Mouse (Mus musculus): ENCODE measurements at regions not wholly inside any gene's neighbourhood (a gene's known extent, or its start where the extent isn't known, plus 50 kb on each side); places are given as distances from the start of the nearest gene placed in this dataset.
A peak's percentile ranks its signal among the peaks of the same experiment; 100 is the strongest.

- no peaks in the 10 kb centered on the region for H3K27me3 ChIP-seq (ENCODE audit: insufficient read depth, low read length)
- ATAC-seq (replicated peaks; ENCODE audit: low FRiP score, low read depth) (no peak), DNase-seq (ENCODE audit: low spot score) (no peak)
- H3K9ac ChIP-seq (ENCODE audit: low read depth, low read length): no peak overlapping the region
- TF ChIP-seq CTCF (IDR thresholded peaks at IDR 0.05; ENCODE audit: low read depth): no peak
- 75% methylated on average over 5 of the region's 5 CpGs for WGBS
- no peak overlapping the region for H3K27ac ChIP-seq
- H3K36me3 ChIP-seq (ENCODE audit: insufficient read depth, low read length): no peaks in the 10 kb centered on the region
- H3K4me1 ChIP-seq (replicated peaks; ENCODE audit: insufficient read depth, low read length): no peaks in the 10 kb centered on the region
- no peaks in the 10 kb centered on the region for H3K9me3 ChIP-seq (replicated peaks; ENCODE audit: low read length)
- no peak overlapping the region for H3K4me2 ChIP-seq (ENCODE audit: low read length)
- no peak overlapping the region for H3K4me3 ChIP-seq (replicated peaks; ENCODE audit: low read depth, low read length)
These were observed 190.4 kb upstream of the Zfp637 start for GRCm38 (mm10) chr6:117650541-117650940.

- WGBS: 87% methylated on average over 4 of the region's 4 CpGs
These were observed 189.4 kb upstream of the Zfp637 start for GRCm38 (mm10) chr6:117651551-117651950.

GRCm38 (mm10) chr6:117652012-117652411 lies 189.0 kb upstream of the Zfp637 start:
- no peak overlapping the region for H3K9ac ChIP-seq (ENCODE audit: low read depth, low read length)
- no peak overlapping the region for H3K27ac ChIP-seq
- ATAC-seq (replicated peaks; ENCODE audit: low FRiP score, low read depth) (no peak), DNase-seq (ENCODE audit: low spot score) (no peak)
- no peaks in the 10 kb centered on the region for H3K36me3 ChIP-seq (ENCODE audit: insufficient read depth, low read length)
- no peaks in the 10 kb centered on the region for H3K9me3 ChIP-seq (replicated peaks; ENCODE audit: low read length)
- 37% methylated on average over 3 of the region's 3 CpGs for WGBS
- H3K4me3 ChIP-seq (replicated peaks; ENCODE audit: low read depth, low read length): no peak overlapping the region
- H3K4me2 ChIP-seq (ENCODE audit: low read length): no peak overlapping the region
- TF ChIP-seq CTCF (IDR thresholded peaks at IDR 0.05; ENCODE audit: low read depth): no peak
- H3K4me1 ChIP-seq (replicated peaks; ENCODE audit: insufficient read depth, low read length): no peaks in the 10 kb centered on the region
- no peaks in the 10 kb centered on the region for H3K27me3 ChIP-seq (ENCODE audit: insufficient read depth, low read length)

More at GRCm38 (mm10) chr6:117651551-117651950, 189.4 kb upstream of the Zfp637 start:
- ATAC-seq (replicated peaks; ENCODE audit: low FRiP score, low read depth) (no peak), DNase-seq (ENCODE audit: low spot score) (no peak)
- H3K9me3 ChIP-seq (replicated peaks; ENCODE audit: low read length): no peaks in the 10 kb centered on the region
- H3K36me3 ChIP-seq (ENCODE audit: insufficient read depth, low read length): no peaks in the 10 kb centered on the region
- TF ChIP-seq CTCF (IDR thresholded peaks at IDR 0.05; ENCODE audit: low read depth): no peak
- H3K27ac ChIP-seq: no peak overlapping the region
- no peak overlapping the region for H3K4me2 ChIP-seq (ENCODE audit: low read length)
- no peaks in the 10 kb centered on the region for H3K4me1 ChIP-seq (replicated peaks; ENCODE audit: insufficient read depth, low read length)
- no peak overlapping the region for H3K9ac ChIP-seq (ENCODE audit: low read depth, low read length)
- no peaks in the 10 kb centered on the region for H3K27me3 ChIP-seq (ENCODE audit: insufficient read depth, low read length)
- no peak overlapping the region for H3K4me3 ChIP-seq (replicated peaks; ENCODE audit: low read depth, low read length)

GRCm38 (mm10) chr6:117652917-117653316 lies 188.1 kb upstream of the Zfp637 start:
- Histone ChIP-seq H3K4me2 (ENCODE audit: low read length) (no peak overlapping the region), H3K27me3 (ENCODE audit: insufficient read depth, low read length) (no peaks in the 10 kb centered on the region), H3K4me3 (replicated peaks; ENCODE audit: low read depth, low read length) (no peak overlapping the region), H3K9me3 (replicated peaks; ENCODE audit: low read length) (no peaks in the 10 kb centered on the region), H3K4me1 (replicated peaks; ENCODE audit: insufficient read depth, low read length) (no peaks in the 10 kb centered on the region), H3K27ac (no peak overlapping the region), H3K9ac (ENCODE audit: low read depth, low read length) (no peak overlapping the region), H3K36me3 (ENCODE audit: insufficient read depth, low read length) (no peaks in the 10 kb centered on the region)
- no peak for TF ChIP-seq CTCF (IDR thresholded peaks at IDR 0.05; ENCODE audit: low read depth)
- DNase-seq (ENCODE audit: low spot score) (no peak), ATAC-seq (replicated peaks; ENCODE audit: low FRiP score, low read depth) (no peak)
- 73% methylated on average over 9 of the region's 9 CpGs for WGBS

- H3K9me3 ChIP-seq (replicated peaks; ENCODE audit: low read length): no peaks in the 10 kb centered on the region
- H3K4me3 ChIP-seq (replicated peaks; ENCODE audit: low read depth, low read length): no peak overlapping the region
- no peaks in the 10 kb centered on the region for H3K27me3 ChIP-seq (ENCODE audit: insufficient read depth, low read length)
- no peak for TF ChIP-seq CTCF (IDR thresholded peaks at IDR 0.05; ENCODE audit: low read depth)
- no peak overlapping the region for H3K4me2 ChIP-seq (ENCODE audit: low read length)
- DNase-seq (ENCODE audit: low spot score) (no peak), ATAC-seq (replicated peaks; ENCODE audit: low FRiP score, low read depth) (no peak)
- H3K27ac ChIP-seq: no peak overlapping the region
- no peak overlapping the region for H3K9ac ChIP-seq (ENCODE audit: low read depth, low read length)
- H3K4me1 ChIP-seq (replicated peaks; ENCODE audit: insufficient read depth, low read length): no peaks in the 10 kb centered on the region
- no peaks in the 10 kb centered on the region for H3K36me3 ChIP-seq (ENCODE audit: insufficient read depth, low read length)
- WGBS: 67% methylated on average over 15 of the region's 15 CpGs
These were observed 187.0 kb upstream of the Zfp637 start for GRCm38 (mm10) chr6:117653886-117654425.

- ATAC-seq (replicated peaks; ENCODE audit: low FRiP score, low read depth) (no peak), DNase-seq (ENCODE audit: low spot score) (no peak)
- no peak for TF ChIP-seq CTCF (IDR thresholded peaks at IDR 0.05; ENCODE audit: low read depth)
- Histone ChIP-seq H3K4me1 (replicated peaks; ENCODE audit: insufficient read depth, low read length) (no peaks in the 10 kb centered on the region), H3K27me3 (ENCODE audit: insufficient read depth, low read length) (no peaks in the 10 kb centered on the region), H3K27ac (no peak overlapping the region), H3K4me2 (ENCODE audit: low read length) (no peak overlapping the region), H3K9ac (ENCODE audit: low read depth, low read length) (no peak overlapping the region), H3K36me3 (ENCODE audit: insufficient read depth, low read length) (no peaks in the 10 kb centered on the region), H3K9me3 (replicated peaks; ENCODE audit: low read length) (no peaks in the 10 kb centered on the region), H3K4me3 (replicated peaks; ENCODE audit: low read depth, low read length) (no peak overlapping the region)
- 85% methylated on average over 4 of the region's 4 CpGs for WGBS
These were observed 185.0 kb upstream of the Zfp637 start for GRCm38 (mm10) chr6:117655986-117656385.

- H3K4me1 ChIP-seq (replicated peaks; ENCODE audit: insufficient read depth, low read length): no peaks in the 10 kb centered on the region
- ATAC-seq (replicated peaks; ENCODE audit: low FRiP score, low read depth) (no peak), DNase-seq (ENCODE audit: low spot score) (peak; percentile 61)
- WGBS: 0% methylated on average over 1 of the region's 1 CpGs
- H3K4me2 ChIP-seq (ENCODE audit: low read length): no peak overlapping the region
- no peak overlapping the region for H3K27ac ChIP-seq
- H3K9ac ChIP-seq (ENCODE audit: low read depth, low read length): no peak overlapping the region
- H3K36me3 ChIP-seq (ENCODE audit: insufficient read depth, low read length): no peaks in the 10 kb centered on the region
- peak; percentile 70 for TF ChIP-seq CTCF (IDR thresholded peaks at IDR 0.05; ENCODE audit: low read depth)
- H3K4me3 ChIP-seq (replicated peaks; ENCODE audit: low read depth, low read length): no peak overlapping the region
- H3K9me3 ChIP-seq (replicated peaks; ENCODE audit: low read length): no peaks in the 10 kb centered on the region
- H3K27me3 ChIP-seq (ENCODE audit: insufficient read depth, low read length): no peaks in the 10 kb centered on the region
These were observed 180.4 kb upstream of the Zfp637 start for GRCm38 (mm10) chr6:117660576-117660975.
